Mouse (Mus musculus) heart, postnatal 10 days (tissue): ENCODE measurements at regions not wholly inside any gene's neighbourhood (a gene's known extent, or its start where the extent isn't known, plus 50 kb on each side); places are given as distances from the start of the nearest gene placed in this dataset.

Source experiments
- DNase-seq, 2 experiments: peaks; one replicate each; pipeline ENCODE4 v3.0.0; 2021
- intact Hi-C: fragments of 180-260 bp; cut with DNase I; formaldehyde crosslinking; loops from one replicate; pipeline ENCODE4 v1.15.1; 2025

- intact Hi-C loops = no loop called here
- DNase-seq = no peak
Observed at GRCm38 (mm10) chr15:19094061-19094810, 275.5 kb downstream of the Cdh10 start.

GRCm38 (mm10) chr15:19114951-19115350, 296.2 kb downstream of the Cdh10 start:
- intact Hi-C loops = no loop called here
- DNase-seq = no peak

- intact Hi-C loops = no loop called here
- no peak for DNase-seq
Observed at GRCm38 (mm10) chr15:19118995-19119394, 300.2 kb downstream of the Cdh10 start.

- no peak for DNase-seq
- intact Hi-C loops = no loop called here
Observed at GRCm38 (mm10) chr15:19127454-19127853, 308.7 kb downstream of the Cdh10 start.

- intact Hi-C loops = no loop called here
- no peak for DNase-seq
Observed at GRCm38 (mm10) chr15:19129316-19129715, 310.6 kb downstream of the Cdh10 start.

- no peak for DNase-seq
- intact Hi-C loops = no loop called here
Observed at GRCm38 (mm10) chr15:19153682-19154081, 334.9 kb downstream of the Cdh10 start.

GRCm38 (mm10) chr15:19162119-19162888, 343.6 kb downstream of the Cdh10 start:
- DNase-seq = peak; percentile 72 to 73
- intact Hi-C loops = no loop called here

GRCm38 (mm10) chr15:19175470-19175869, 356.7 kb downstream of the Cdh10 start:
- intact Hi-C loops = no loop called here

More at GRCm38 (mm10) chr15:19175470-19175869, 356.7 kb downstream of the Cdh10 start:
- DNase-seq = no peak
